Mouse (Mus musculus): ENCODE data around the gene Il17a. TPM values are rescaled to one million over a fixed set of nuclear protein-coding genes. Genes with fewer than 3 reads are reported as not detected.
"Not testable (repeated sequence)": the region's sequence is repeated elsewhere in the genome, so short reads cannot be mapped to it uniquely, and the experiment has no call there.

The Il17a gene
- polyA plus RNA-seq, 1 experiment from 2014 or later, result not detected

DNA sequence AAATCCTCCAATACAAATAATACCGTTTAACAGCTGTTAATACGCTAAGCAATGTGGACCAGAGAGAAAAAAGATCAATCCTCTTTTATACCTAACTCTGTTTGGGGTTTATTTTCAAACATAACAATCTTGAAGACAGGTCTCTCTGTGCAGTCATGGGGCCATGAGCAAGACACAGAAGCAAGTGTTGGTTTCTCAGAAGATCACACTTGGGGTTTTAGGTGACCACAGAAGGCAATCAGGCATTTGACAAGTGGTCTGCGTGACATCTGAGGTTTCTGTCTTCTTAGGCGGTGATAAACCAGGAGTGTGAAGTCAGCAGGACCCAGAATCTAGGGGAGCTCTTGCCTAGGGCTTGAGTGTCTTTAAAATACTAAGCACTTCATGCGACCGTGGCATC, 35.8 kb downstream of the Il17a start:
- no peak for ATAC-seq (ENCODE audit: insufficient number of reproducible peaks, insufficient read depth, low FRiP score, low read depth)
- Histone ChIP-seq H3K4me3 (ENCODE audit: low read depth, low read length) (no peak overlapping the region), H3K27ac (ENCODE audit: low read length) (no peak overlapping the region), H3K36me3 (ENCODE audit: control insufficient read depth, insufficient read depth, low read length) (no peaks in the 10 kb centered on the region), H3K4me2 (replicated peaks; ENCODE audit: low read depth, low read length) (no peak overlapping the region), H3K9ac (replicated peaks; ENCODE audit: low read depth, low read length) (no peak overlapping the region), H3K4me1 (ENCODE audit: control insufficient read depth, insufficient read depth, low read length) (no peaks in the 10 kb centered on the region), H3K9me3 (ENCODE audit: control insufficient read depth, low read depth, low read length) (no peaks in the 10 kb centered on the region), H3K27me3 (ENCODE audit: control insufficient read depth, insufficient read depth, low read length) (no peaks in the 10 kb centered on the region)
- WGBS, result 76% methylated on average over 6 of the region's 6 CpGs

- H3K27ac ChIP-seq (ENCODE audit: low read length); ATAC-seq (ENCODE audit: insufficient number of reproducible peaks, insufficient read depth, low FRiP score, low read depth); H3K4me3 ChIP-seq (ENCODE audit: low read depth, low read length); H3K4me2 ChIP-seq (replicated peaks; ENCODE audit: low read depth, low read length); H3K4me1 ChIP-seq (ENCODE audit: control insufficient read depth, insufficient read depth, low read length); H3K9me3 ChIP-seq (ENCODE audit: control insufficient read depth, low read depth, low read length); H3K36me3 ChIP-seq (ENCODE audit: control insufficient read depth, insufficient read depth, low read length); H3K9ac ChIP-seq (replicated peaks; ENCODE audit: low read depth, low read length); H3K27me3 ChIP-seq (ENCODE audit: control insufficient read depth, insufficient read depth, low read length): not testable (repeated sequence)
- 83% methylated on average over 4 of the region's 4 CpGs for WGBS
Observed at GRCm38 (mm10) chr1:20774026-20774730, 43.5 kb downstream of the Il17a start.

DNA sequence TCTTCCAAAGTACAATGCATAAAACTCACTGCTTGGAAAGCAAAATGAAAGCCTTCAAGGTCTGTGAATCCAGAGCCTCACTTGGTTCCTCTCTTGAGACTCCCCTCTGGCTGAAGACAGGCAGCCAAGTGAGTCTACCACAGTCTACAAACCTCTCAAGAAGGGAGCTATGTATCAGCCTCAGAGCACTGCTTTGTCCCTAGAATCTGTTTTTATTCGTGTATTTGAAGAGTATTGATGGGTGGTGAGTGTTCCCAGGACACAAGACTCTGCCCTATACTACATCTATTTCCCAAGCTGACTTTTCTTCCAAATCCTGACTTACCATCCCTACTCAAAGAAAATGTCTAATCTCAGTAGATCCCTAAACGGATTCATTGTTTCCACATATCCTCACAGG, 47.7 kb downstream of the Il17a start:
- Histone ChIP-seq H3K9me3 (ENCODE audit: control insufficient read depth, low read depth, low read length) (no peaks in the 10 kb centered on the region), H3K27ac (ENCODE audit: low read length) (no peak overlapping the region), H3K4me2 (replicated peaks; ENCODE audit: low read depth, low read length) (no peak overlapping the region), H3K4me1 (ENCODE audit: control insufficient read depth, insufficient read depth, low read length) (no peaks in the 10 kb centered on the region), H3K36me3 (ENCODE audit: control insufficient read depth, insufficient read depth, low read length) (no peaks in the 10 kb centered on the region), H3K9ac (replicated peaks; ENCODE audit: low read depth, low read length) (no peak overlapping the region), H3K27me3 (ENCODE audit: control insufficient read depth, insufficient read depth, low read length) (no peaks in the 10 kb centered on the region), H3K4me3 (ENCODE audit: low read depth, low read length) (no peak overlapping the region)
- WGBS, result 77% methylated on average over 2 of the region's 2 CpGs
- ATAC-seq (ENCODE audit: insufficient number of reproducible peaks, insufficient read depth, low FRiP score, low read depth), result no peak

MicroRNA genes within 50 kb of the gene (microRNA counts, 519-probe panel; counts per million panel counts)
- 2,250 counts per million, percentile 32 among the panel's probes with 10 or more counts for microRNA mmu-miR-133b

Small RNAs within 50 kb of the gene (microRNA-seq; reads per million reads assigned to microRNA genes)
- gene Mir133b, result 1.6 reads per million

Other genes starting within 250 kb of the Il17a start
- gene Pkhd1, start 112.8 kb upstream of the Il17a start, polyA plus RNA-seq (2014; fragmentation: Nextera tagmentation; extraction: Ambion mirVana), result 1.1 and 1.5 TPM in 2 replicates
- not detected in 2 replicates for gene Il17f, start 59.7 kb downstream of the Il17a start, polyA plus RNA-seq (2014; fragmentation: Nextera tagmentation; extraction: Ambion mirVana)
- 140 TPM in 2 replicates for gene Mcm3, start 89.4 kb downstream of the Il17a start, polyA plus RNA-seq (2014; fragmentation: Nextera tagmentation; extraction: Ambion mirVana)
- 14.7 and 16.9 TPM in 2 replicates for gene Paqr8, start 159.7 kb downstream of the Il17a start, polyA plus RNA-seq (2014; fragmentation: Nextera tagmentation; extraction: Ambion mirVana)
- 3.4 and 3.6 TPM in 2 replicates for gene Efhc1, start 220.7 kb downstream of the Il17a start, polyA plus RNA-seq (2014; fragmentation: Nextera tagmentation; extraction: Ambion mirVana)

All from stomach, embryonic 14.5 days (tissue).